Mouse (Mus musculus) cortical plate, adult 2 months (tissue): ENCODE results near the gene Mapk8ip1. TPM values are rescaled to one million over a fixed set of nuclear protein-coding genes. Genes with fewer than 3 reads are reported as not detected.

Source experiments
- H3K27ac ChIP-seq: fragments of 200-500 bp; 2 replicates; pipeline ENCODE4 v1.5.1; 2012; ENCODE audit warnings: low read length, control low read depth, inconsistent platforms; ENCODE audit not compliant: insufficient read depth
- H3K4me1 ChIP-seq: fragments of 200-500 bp; 2 replicates; pipeline ENCODE4 v1.6.1; 2011; ENCODE audit warnings: low read length; ENCODE audit not compliant: control insufficient read depth, insufficient read depth
- H3K4me3 ChIP-seq: fragments of 200-500 bp; 2 replicates; pipeline ENCODE4 v1.5.1; 2011; ENCODE audit warnings: mild to moderate bottlenecking, low read length, control low read depth; ENCODE audit not compliant: insufficient read depth
- CTCF ChIP-seq: fragments of 200-500 bp; IDR thresholded peaks from 2 replicates; pipeline ENCODE4 v1.5.1; 2011; ENCODE audit warnings: mild to moderate bottlenecking, control low read depth, low read length; ENCODE audit not compliant: insufficient read depth; ENCODE audit errors: extremely low read depth
- POLR2A ChIP-seq: fragments of 200-500 bp; IDR thresholded peaks from 2 replicates; pipeline ENCODE4 v1.6.1; 2011; ENCODE audit warnings: mild to moderate bottlenecking, low read length, control low read depth; ENCODE audit not compliant: insufficient read depth; ENCODE audit errors: extremely low read depth
- polyA plus RNA-seq: library from polyadenylated mRNA; depleted of rRNA; stranded (reverse); fragments of >200 nt; gene quantifications from 2 replicates; pipeline ENCODE4 v1.2.3, GENCODE M21; 2012; rRNA removed

Mapk8ip1 gene
- polyA plus RNA-seq, 1 experiment: 320 TPM

GRCm38 (mm10) chr2:92353402-92353801, 47.7 kb downstream of the Mapk8ip1 start:
- no peak overlapping the region for H3K27ac ChIP-seq
- H3K4me1 ChIP-seq: peaks cover 6% of the 10 kb centered on the region
- TF ChIP-seq POLR2A (no peak), CTCF (no peak)
- no peak overlapping the region for H3K4me3 ChIP-seq

GRCm38 (mm10) chr2:92350686-92351085, 50.4 kb downstream of the Mapk8ip1 start:
- peaks cover 6% of the 10 kb centered on the region for H3K4me1 ChIP-seq
- H3K4me3 ChIP-seq: no peak overlapping the region
- H3K27ac ChIP-seq: no peak overlapping the region
- TF ChIP-seq POLR2A (no peak), CTCF (no peak)

- no peak overlapping the region for H3K27ac ChIP-seq
- peaks cover 6% of the 10 kb centered on the region for H3K4me1 ChIP-seq
- TF ChIP-seq POLR2A (no peak), CTCF (no peak)
- H3K4me3 ChIP-seq: no peak overlapping the region
These were observed 51.3 kb downstream of the Mapk8ip1 start for GRCm38 (mm10) chr2:92349589-92350425.

GRCm38 (mm10) chr2:92347191-92347590, 53.9 kb downstream of the Mapk8ip1 start:
- H3K27ac ChIP-seq: no peak overlapping the region
- H3K4me3 ChIP-seq: no peak overlapping the region
- H3K4me1 ChIP-seq: peaks cover 6% of the 10 kb centered on the region
- TF ChIP-seq POLR2A: no peak
- TF ChIP-seq CTCF: no peak

GRCm38 (mm10) chr2:92342418-92342817, 58.6 kb downstream of the Mapk8ip1 start:
- Histone ChIP-seq H3K4me1 (no peaks in the 10 kb centered on the region), H3K4me3 (no peak overlapping the region), H3K27ac (no peak overlapping the region)
- TF ChIP-seq CTCF (no peak), POLR2A (no peak)

Other genes starting within 250 kb of the Mapk8ip1 start
- 45.5 and 50.3 TPM in 2 replicates for gene Pex16, start 26.6 kb downstream of the Mapk8ip1 start, polyA plus RNA-seq
- 0.31 and 0.59 TPM in 2 replicates for gene Large2, start 26.4 kb downstream of the Mapk8ip1 start, polyA plus RNA-seq
- gene 1700029I15Rik, start 18.7 kb downstream of the Mapk8ip1 start, polyA plus RNA-seq: 4.2 and 4.4 TPM in 2 replicates
- 99.9 and 108 TPM in 2 replicates for gene Cry2, start 32.8 kb upstream of the Mapk8ip1 start, polyA plus RNA-seq
- 14.0 and 14.2 TPM in 2 replicates for gene Slc35c1, start 59.3 kb upstream of the Mapk8ip1 start, polyA plus RNA-seq
- 235 and 243 TPM in 2 replicates for gene Chst1, start 198.4 kb upstream of the Mapk8ip1 start, polyA plus RNA-seq